Mouse (Mus musculus) adrenal gland, adult (tissue): ENCODE results near the gene Hoxd13.

Source experiments
- DNase-seq, 2 experiments: peaks; one replicate each; pipeline ENCODE4 v3.0.0; 2022 to 2023; ENCODE audit warnings: low spot score in 1 of 2; ENCODE audit not compliant: inconsistent age in 2 of 2

Hoxd13 gene

GRCm38 (mm10) chr2:74660421-74661375, 7.4 kb upstream of the Hoxd13 start:
- no peak for DNase-seq

DNA sequence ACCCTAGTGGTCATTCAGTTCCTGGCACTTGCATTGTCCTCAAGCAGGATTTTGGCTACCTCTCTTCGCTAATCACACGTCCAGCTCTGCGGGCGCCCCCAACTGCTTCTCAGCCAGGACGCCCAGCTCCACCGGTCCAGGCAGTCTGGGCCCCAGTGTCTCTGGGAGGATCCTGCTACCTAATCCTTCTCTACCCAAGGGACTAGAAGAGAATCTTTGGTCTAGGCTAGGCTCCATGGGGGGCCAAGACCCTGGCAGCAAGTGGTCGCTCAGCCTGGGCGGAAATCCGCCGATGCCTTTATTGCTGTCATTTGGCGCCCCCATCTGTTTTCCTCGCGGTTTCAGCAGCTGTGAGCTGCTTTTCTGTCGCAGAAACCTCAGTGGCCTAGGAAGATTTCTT, 6.4 kb upstream of the Hoxd13 start:
- DNase-seq, result peak in 1 of 2 experiments; percentile 47

DNA sequence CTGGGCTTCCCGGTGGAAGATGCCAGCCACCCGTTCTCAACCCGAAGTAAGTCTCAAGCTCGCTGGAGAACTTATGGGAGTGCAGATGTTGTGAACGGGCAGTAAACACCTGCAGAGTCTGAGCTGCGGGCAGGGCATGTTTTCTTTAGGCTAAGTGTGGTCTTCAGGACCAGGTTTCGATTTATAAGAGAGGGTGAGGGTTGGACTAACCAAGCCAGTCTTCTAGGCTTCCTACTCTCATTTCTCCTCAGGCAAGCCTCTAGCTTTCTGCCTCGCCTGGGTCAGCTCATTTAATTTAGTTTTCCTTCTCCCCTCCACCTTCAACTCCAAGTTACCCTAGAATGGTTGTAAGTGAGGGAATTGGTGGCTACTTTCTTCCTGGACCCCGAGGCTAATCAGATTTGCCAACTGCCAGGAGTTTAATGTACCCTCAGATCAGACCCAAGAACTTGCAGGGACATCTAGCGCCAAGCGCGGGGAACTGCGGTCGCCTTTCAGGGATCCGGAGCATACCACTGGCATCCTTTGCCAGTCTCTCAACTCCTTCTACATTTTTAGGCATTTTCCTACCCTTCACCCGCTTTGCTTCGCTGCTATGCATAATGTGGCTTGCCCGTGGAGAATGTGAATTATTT, 4.7 kb upstream of the Hoxd13 start:
- DNase-seq, result peak in 1 of 2 experiments; percentile 74

DNA sequence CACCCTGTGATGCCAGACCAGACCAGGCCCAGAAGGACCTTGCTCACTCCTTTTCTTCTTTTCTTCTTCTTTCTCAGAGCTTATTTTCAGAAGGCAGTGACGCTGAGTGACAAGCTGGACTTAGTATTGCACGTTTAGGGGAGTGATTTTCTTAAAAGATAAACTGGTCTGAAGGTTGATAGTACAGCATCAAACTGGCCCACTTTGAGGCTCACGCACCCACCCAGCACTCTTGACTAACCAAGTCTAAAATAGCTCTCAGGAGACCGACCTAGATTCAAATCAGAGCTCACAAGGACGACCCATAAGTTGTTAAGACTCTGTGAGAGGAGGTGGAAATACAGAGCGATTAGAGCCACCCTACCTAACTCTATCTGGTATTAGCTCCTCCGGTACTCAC, 1.7 kb upstream of the Hoxd13 start:
- no peak for DNase-seq

DNA sequence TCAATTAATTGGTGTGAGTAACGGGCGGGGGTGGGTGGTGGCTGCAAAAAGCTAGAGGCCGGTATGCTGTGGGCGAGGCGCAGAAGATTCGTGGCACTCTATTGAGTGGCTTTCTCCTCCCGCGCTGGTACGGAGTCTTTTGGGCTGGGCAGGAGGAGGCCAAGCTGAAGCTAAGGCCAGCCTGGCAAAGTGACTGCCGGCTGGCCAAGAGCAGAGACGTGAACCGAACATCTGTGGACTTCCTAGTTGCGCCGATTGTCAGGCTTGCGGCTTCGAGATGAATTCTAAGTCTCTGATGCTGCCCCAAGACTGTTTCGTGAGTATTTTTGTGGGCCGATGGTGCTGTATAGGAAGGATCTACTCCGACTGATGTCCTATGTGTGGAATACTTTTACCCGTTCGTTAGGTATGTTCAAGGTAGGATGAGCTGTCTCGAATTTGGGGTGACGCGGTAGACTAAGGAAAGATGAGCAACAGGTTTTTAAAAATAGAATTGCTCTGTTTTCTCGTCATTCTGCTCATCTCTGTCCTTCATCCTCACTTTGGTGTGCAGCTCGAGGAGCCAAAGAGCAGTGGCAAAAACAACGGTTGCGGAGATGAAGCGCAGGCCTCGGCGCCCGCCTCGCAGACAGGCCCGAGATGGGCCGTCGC, 794 bp upstream of the Hoxd13 start:
- peak in 1 of 2 experiments; percentile 52 for DNase-seq

GRCm38 (mm10) chr2:74668370-74669229, 490 bp downstream of the Hoxd13 start:
- DNase-seq, result peak in 1 of 2 experiments; percentile 69

- DNase-seq, result no peak
These were observed 1.1 kb downstream of the Hoxd13 start for GRCm38 (mm10) chr2:74669230-74669578.

- no peak for DNase-seq
These were observed 1.6 kb downstream of the Hoxd13 start for GRCm38 (mm10) chr2:74669650-74670235.

GRCm38 (mm10) chr2:74670632-74671188, 2.6 kb downstream of the Hoxd13 start:
- DNase-seq, result no peak

GRCm38 (mm10) chr2:74671847-74672246, 3.7 kb downstream of the Hoxd13 start:
- DNase-seq, result no peak

GRCm38 (mm10) chr2:74672481-74673362, 4.6 kb downstream of the Hoxd13 start:
- DNase-seq, result peak; percentile 50 to 76

- no peak for DNase-seq
These were observed 5.8 kb downstream of the Hoxd13 start for GRCm38 (mm10) chr2:74673835-74674425.

DNA sequence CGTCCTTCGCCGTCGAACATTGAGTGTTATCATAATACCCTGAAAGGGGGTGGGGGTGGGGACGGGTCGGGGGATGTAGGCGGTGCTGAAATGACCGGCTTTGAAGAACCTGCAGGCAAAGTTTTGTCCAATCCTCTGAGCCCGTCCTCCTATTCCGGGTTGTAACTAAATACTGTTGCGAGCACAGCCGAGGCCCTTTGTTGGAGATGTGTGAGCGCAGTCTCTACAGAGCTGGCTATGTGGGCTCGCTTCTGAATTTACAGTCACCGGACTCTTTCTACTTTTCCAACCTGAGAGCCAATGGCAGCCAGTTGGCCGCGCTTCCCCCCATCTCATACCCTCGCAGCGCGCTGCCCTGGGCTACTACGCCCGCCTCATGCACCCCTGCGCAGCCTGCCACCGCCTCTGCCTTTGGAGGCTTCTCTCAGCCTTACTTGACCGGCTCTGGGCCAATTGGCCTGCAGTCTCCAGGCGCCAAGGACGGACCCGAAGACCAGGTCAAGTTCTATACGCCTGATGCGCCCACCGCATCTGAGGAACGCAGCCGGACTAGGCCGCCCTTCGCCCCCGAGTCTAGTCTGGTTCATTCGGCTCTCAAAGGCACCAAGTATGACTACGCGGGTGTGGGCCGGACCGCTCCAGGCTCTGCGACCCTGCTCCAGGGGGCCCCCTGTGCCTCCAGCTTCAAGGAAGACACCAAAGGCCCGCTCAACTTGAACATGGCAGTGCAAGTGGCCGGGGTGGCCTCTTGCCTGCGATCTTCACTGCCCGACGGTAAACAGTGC, 7.0 kb downstream of the Hoxd13 start, which contains the start of gene Hoxd12:
Gene Hoxd12, plus strand, starts transcription at position 133 of the 785 bp plus-strand sequence.
- DNase-seq, result peak in 1 of 2 experiments; percentile 23

DNA sequence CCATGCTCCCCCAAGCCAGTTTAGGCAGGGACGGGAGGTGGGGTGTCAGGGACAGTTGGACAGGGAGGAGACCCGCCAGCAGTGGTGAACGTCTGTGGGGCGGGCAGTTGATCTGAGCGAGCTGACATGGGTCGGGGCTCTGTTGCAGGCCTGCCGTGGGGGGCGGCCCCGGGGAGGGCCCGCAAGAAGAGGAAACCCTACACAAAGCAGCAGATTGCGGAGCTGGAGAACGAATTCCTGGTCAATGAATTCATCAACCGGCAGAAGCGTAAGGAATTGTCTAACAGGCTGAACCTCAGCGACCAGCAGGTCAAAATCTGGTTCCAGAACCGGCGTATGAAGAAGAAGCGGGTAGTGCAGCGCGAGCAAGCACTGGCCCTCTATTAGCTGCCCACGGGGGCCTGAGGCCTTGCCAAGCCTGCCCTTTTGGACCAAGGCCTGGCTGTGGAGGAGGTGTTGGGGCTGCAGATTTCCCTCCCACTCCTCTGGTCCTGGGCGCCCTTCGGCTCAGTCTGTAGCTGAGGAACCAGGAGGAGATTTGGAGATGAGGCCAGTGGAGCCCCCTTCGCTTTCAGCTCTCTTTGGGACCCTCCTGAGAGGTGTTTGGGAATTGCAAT, 7.7 kb downstream of the Hoxd13 start:
- DNase-seq, result no peak

- no peak for DNase-seq
These were observed 8.4 kb downstream of the Hoxd13 start for GRCm38 (mm10) chr2:74676376-74677052.

GRCm38 (mm10) chr2:74677106-74677505, 9.0 kb downstream of the Hoxd13 start:
- DNase-seq, result no peak
